Mouse (Mus musculus) subcutaneous adipose tissue, adult 2 months (tissue): Measurements from ENCODE around the gene Mt4. TPM values are rescaled to one million over a fixed set of nuclear protein-coding genes. Genes with fewer than 3 reads are reported as not detected.

Experiments
- polyA plus RNA-seq: library from polyadenylated mRNA; depleted of rRNA; stranded (reverse); fragments of >200 nt; gene quantifications from 2 replicates; pipeline ENCODE4 v1.2.3, GENCODE M21; 2012; ENCODE audit warnings: low replicate concordance; rRNA removed

Gene Mt4
- polyA plus RNA-seq, result not detected in 2 replicates

GRCm38 (mm10) chr8:94136933-94137332, at the start of gene Mt4:
TSS of gene Mt4 (plus strand) at chr8:94137197.

GRCm38 (mm10) chr8:94098081-94098974, 38.7 kb upstream of the Mt4 start, which contains the start of gene Bbs2:
TSS of gene Bbs2 (minus strand) at chr8:94098928.

GRCm38 (mm10) chr8:94152513-94153300, 15.7 kb downstream of the Mt4 start, which contains the start of gene Mt3:
TSS of gene Mt3 (plus strand) at chr8:94152607.

DNA sequence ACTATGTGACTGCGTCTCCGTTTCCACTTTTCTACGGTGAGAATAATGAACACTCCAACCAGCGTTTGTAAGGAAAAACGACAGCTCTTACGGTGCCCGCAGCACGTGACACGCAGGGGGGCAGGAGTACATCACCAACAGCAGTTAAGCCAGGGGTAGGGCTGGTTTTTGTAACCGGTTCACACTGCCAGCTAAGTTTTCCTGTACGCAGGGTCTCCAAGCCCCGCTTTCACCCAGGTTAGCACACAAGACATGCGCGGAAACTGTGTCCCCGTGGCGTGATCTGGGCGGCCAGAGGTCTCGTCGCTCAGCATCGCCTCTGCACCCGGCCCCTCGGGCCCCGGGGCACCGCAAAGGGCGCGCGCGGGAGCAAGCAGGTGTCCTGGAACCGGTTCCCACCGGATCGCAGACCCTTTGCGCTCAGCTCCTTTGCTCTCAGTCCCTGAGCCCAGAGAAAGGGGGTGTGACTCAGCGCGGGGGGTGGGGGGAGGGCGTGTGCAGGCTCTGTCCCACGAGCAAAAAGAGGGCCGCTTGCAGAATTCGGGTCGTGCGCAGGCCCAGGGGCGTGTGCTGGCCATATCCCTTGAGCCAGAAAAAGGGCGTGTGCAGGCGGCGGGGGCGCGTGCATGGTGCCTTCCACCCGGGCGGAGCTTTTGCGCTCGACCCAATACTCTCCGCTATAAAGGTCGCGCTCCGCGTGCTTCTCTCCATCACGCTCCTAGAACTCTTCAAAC, 35.2 kb downstream of the Mt4 start, which contains the start of gene Mt2:
TSS of gene Mt2 (plus strand) at position 590 of the 734 bp plus-strand sequence.

DNA sequence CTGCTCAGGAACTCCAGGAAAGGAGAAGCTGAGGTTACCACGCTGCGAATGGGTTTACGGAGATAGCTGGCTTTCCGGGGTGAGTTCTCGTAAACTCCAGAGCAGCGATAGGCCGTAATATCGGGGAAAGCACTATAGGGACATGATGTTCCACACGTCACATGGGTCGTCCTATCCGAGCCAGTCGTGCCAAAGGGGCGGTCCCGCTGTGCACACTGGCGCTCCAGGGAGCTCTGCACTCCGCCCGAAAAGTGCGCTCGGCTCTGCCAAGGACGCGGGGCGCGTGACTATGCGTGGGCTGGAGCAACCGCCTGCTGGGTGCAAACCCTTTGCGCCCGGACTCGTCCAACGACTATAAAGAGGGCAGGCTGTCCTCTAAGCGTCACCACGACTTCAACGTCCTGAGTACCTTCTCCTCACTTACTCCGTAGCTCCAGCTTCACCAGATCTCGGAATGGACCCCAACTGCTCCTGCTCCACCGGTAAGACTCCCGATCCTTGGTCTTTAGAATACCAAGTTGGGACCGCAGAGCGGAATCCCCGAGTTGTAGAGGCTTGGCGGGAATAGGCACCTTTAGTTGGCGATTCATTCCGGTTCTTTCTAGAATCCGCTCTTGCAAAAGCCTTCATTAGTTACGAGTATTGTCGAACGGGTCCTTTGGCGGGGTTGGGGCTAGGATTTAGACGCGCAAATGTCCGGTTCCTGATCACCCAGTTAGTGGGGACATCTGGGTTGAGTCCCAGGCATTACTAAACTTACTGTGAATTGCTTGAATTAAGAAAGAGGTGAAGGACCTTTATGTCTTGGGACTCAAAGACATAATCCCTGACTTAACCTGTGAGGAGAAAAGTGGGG, 42.1 kb downstream of the Mt4 start, which contains the start of gene Mt1:
TSS of gene Mt1 (plus strand) at position 226 of the 856 bp plus-strand sequence.

Other genes with a start within 250 kb of the Mt4 start
- gene Amfr, start 124.4 kb upstream of the Mt4 start, polyA plus RNA-seq, result 125 and 136 TPM in 2 replicates
- 7.9 and 34.0 TPM in 2 replicates for gene Nudt21, start 100.2 kb upstream of the Mt4 start, polyA plus RNA-seq
- gene Ogfod1, start 100.0 kb upstream of the Mt4 start, polyA plus RNA-seq, result 9.2 and 11.0 TPM in 2 replicates
- 13.8 and 28.9 TPM in 2 replicates for gene Bbs2, start 38.3 kb upstream of the Mt4 start, polyA plus RNA-seq
- gene Mt3, start 15.4 kb downstream of the Mt4 start, polyA plus RNA-seq, result 1.1 TPM in 1 of 2 replicates, not detected in the other
- 36.5 and 53.9 TPM in 2 replicates for gene Mt2, start 35.5 kb downstream of the Mt4 start, polyA plus RNA-seq
- gene Mt1, start 41.9 kb downstream of the Mt4 start, polyA plus RNA-seq, result 339 and 432 TPM in 2 replicates
- 16.0 and 25.3 TPM in 2 replicates for gene Nup93, start 77.4 kb downstream of the Mt4 start, polyA plus RNA-seq
- 0.07 and 0.19 TPM in 2 replicates for gene Slc12a3, start 192.0 kb downstream of the Mt4 start, polyA plus RNA-seq
- gene Herpud1, start 249.2 kb downstream of the Mt4 start, polyA plus RNA-seq, result 137 and 179 TPM in 2 replicates